Mouse (Mus musculus): ENCODE data around the gene BC049352. TPM values are rescaled to one million over a fixed set of nuclear protein-coding genes. Genes with fewer than 3 reads are reported as not detected.

BC049352 gene
- total RNA-seq, 1 experiment from 2014 or later: not detected

DNA sequence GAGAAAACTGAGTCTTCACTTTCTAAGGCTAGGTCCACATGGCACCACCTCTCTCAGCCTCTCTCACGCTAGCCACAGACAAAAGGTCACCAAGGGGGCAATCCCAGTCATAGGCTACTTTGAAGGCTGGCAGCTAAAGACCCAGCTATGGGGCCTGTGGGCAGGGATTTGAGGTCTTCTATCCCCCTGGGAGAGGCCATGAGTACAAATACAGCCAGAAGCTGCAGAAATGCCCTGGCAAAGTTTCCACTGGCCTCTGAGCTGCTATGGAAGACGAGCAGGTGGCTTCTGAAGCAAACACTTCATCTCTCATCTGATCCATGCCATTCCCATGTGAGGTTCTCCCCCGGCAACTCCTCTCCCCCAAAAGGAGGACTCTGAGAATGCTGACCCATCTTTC lies 98.3 kb downstream of the BC049352 start:
- ATAC-seq (replicated peaks; ENCODE audit: low read depth, poor library complexity, severe bottlenecking): no peak

DNA sequence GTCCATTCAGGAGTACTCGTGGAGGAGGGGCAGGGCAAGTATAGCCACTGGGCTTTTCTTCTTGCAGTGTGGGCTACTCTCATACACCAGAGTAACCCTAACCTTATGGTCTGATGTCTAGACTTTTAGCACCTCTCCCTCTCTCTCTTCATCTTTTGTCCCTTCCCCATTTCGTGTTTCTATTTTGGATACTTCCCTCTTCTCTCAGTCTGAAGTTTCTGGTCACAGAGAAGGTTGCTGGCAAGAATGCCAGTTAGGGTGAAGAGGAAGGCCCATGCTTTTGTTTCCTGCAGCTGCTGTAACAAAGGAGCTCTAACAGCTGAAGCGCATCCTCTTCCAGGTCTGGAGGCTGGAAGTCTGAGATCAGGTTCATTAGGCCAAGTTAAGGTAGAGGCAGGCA lies 99.1 kb downstream of the BC049352 start:
- ATAC-seq (replicated peaks; ENCODE audit: low read depth, poor library complexity, severe bottlenecking): peak; percentile 64

DNA sequence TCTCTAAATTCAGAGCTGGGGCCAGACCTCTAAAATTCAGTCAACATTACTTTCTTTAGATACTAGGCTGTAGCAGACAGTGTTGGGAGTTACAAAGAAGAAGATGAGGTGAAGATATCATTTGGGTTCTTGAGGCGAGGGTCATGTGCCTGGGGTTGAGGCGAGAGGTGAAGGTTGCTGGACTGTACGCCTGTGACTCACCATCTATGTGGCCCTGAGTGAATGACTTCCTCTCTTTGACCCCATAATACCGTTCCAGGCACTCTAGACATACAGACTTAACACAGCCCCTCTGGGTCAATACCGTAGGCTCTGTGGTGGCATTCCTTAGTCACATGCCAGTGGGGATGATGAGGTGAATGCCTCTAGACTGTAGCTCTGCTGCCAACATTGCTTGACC lies 100.7 kb downstream of the BC049352 start:
- 0 out of 2 replicates have a peak, but pooled peaks have one; percentile 37 for ATAC-seq (replicated peaks; ENCODE audit: low read depth, poor library complexity, severe bottlenecking)

DNA sequence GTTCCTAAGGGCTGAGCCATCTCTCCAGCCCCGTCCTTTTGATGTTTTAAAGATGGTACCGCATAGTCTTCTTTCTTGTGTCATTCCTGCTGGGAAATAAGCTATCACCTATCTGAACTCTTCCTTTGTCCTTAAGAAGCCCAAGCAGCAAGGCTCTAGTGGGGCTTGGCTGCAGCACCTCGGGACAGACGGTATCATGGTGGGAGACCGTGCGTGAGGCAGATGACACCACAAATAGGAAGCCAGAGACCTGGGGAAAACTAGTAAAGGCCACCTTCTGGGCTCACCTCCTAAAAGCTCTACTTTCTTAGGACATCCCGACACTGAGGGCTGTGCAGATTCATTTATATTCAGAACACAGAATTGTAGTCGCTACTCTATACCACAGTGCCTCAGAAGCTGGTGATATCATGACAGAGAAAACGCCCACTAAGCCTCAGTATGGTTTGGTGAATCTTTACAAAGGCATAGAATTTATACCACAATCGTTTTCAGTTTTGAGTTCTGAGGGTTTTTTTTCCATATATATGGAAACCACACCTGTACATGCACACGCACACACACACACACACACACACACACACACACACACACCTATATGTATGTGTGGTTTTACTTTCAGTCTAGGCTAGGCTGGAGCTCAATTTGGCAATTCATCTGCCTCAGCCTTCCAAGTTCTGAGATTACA lies 109.8 kb downstream of the BC049352 start:
- ATAC-seq (replicated peaks; ENCODE audit: low read depth, poor library complexity, severe bottlenecking): no peak

DNA sequence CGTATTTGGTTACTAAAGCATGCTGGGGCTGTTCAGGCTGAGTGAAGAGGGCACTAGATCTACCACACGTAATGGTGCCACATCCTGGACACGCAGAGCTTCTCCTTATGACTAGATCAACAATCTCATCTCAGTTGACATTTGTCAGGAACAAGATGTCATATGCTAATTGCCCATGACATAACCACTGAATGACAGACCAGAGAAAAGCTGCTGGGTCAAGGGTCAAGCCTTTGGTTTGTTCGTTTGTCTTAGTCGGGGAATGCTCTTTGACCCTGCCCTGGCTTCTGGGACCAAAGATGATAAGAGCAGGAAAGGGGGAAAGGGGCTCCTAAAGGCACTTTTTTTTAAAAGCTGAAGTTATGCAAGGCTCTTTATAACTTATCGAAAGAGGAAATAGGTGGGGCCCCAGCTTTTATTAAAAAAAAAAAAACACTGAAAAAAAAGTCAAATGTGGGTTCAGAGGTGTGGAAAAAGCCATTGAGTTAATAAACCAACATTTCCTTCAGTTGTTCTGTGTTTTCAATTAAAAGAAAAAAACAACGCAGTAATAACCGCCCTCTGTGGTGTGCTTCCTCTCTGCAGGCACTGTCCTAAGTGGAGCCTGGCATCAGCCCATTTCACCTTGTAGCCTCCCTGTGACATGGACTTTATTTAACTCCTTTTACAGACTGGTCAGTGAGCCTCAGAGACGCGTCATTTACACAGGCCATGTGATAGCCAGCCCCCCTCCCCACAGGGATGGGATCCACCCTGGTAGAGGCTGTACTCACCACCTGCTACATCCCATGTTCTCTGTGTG lies 112.6 kb downstream of the BC049352 start:
- ATAC-seq (replicated peaks; ENCODE audit: low read depth, poor library complexity, severe bottlenecking): peak; percentile 67

DNA sequence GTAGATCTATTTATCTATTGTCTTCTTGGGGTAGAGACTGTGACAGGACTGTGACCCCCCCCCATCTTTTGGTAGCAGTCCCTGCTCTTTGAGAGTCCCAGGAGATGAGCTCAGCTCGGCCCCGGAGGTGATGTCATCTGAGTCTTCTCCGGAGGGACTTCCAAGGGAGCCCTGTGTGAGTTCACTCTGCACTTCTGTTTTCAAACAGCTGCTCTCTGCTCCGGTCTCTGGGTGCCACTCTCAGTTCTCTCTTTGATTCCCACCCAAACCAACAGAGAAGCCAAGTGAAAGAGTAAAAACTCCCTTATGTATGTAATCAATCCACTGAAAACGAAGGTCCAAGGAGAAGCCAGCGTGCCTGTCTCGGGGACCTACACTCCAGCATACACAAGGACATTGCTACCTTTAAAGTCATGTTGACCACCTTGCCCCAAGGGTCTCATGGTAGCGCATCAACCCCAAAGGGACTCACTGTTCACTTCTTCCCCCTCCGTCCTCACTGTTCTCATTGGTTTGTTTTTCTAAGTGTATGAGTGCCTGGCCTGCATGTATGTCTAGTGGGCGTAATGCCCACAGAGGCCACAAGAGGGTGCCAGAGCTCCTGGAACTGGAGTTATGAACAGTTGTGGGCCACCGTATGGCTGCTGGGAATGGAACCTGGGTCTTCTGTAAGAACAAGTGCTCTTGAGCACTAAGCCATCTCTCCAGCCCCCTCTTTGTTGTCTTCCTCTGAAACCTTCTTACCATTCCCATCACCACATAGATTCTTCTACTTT lies 117.6 kb downstream of the BC049352 start:
- peak; percentile 37; the same call in 1 of the 2 replicates for ATAC-seq (replicated peaks; ENCODE audit: low read depth, poor library complexity, severe bottlenecking)

Other genes starting within 250 kb of the BC049352 start
- gene Ube4a, start 216.4 kb upstream of the BC049352 start, total RNA-seq (2017): 33.7 and 52.3 TPM in 2 replicates
- 1.4 TPM in 1 of 2 replicates, not detected in the other for gene Cd3g, start 201.6 kb upstream of the BC049352 start, total RNA-seq (2017)
- gene Cd3d, start 200.2 kb upstream of the BC049352 start, total RNA-seq (2017): 0.05 TPM in 1 of 2 replicates, not detected in the other
- not detected in 2 replicates for gene Cd3e, start 172.4 kb upstream of the BC049352 start, total RNA-seq (2017)
- gene Mpzl2, start 142.2 kb upstream of the BC049352 start, total RNA-seq (2017): not detected in 2 replicates
- gene Mpzl3, start 126.8 kb upstream of the BC049352 start, total RNA-seq (2017): 0.27 and 1.0 TPM in 2 replicates
- 1.6 and 6.1 TPM in 2 replicates for gene Jaml, start 102.8 kb upstream of the BC049352 start, total RNA-seq (2017)
- gene Scn2b, start 64.2 kb upstream of the BC049352 start, total RNA-seq (2017): not detected in 2 replicates
- gene Scn4b, start 43.6 kb upstream of the BC049352 start, total RNA-seq (2017): not detected in 2 replicates
- 0.19 TPM in 1 of 2 replicates, not detected in the other for gene Tmprss4, start 22.1 kb downstream of the BC049352 start, total RNA-seq (2017)
- gene Il10ra, start 87.1 kb downstream of the BC049352 start, total RNA-seq (2017): 3.5 and 8.2 TPM in 2 replicates
- not detected in 2 replicates for gene Tmprss13, start 137.1 kb downstream of the BC049352 start, total RNA-seq (2017)
- not detected in 2 replicates for gene Fxyd6, start 188.2 kb downstream of the BC049352 start, total RNA-seq (2017)
- gene Fxyd2, start 217.7 kb downstream of the BC049352 start, total RNA-seq (2017): 1.4 TPM in 1 of 2 replicates, not detected in the other
- gene Dscaml1, start 244.6 kb downstream of the BC049352 start, total RNA-seq (2017): not detected in 2 replicates

All from common myeloid progenitor, adult 5-6 weeks (primary cell).